Mouse (Mus musculus) hindbrain, embryonic 10.5 days (tissue): ENCODE data around the gene Trnp1. TPM values are rescaled to one million over a fixed set of nuclear protein-coding genes. Genes with fewer than 3 reads are reported as not detected.

Experiments used
- DNase-seq: peaks from one replicate; pipeline ENCODE4 v3.0.0-alpha.2; 2017; ENCODE audit warnings: low spot score
- H3K27ac ChIP-seq: fragments of 300-500 bp; sonication (generic); 2 replicates; pipeline ENCODE4 v1.5.1; 2016; ENCODE audit warnings: mild to moderate bottlenecking, moderate library complexity
- H3K27me3 ChIP-seq: fragments of 300-500 bp; sonication (generic); 2 replicates; pipeline ENCODE4 v1.6.1; 2016; ENCODE audit warnings: mild to moderate bottlenecking; ENCODE audit not compliant: poor library complexity, insufficient read depth, severe bottlenecking
- H3K36me3 ChIP-seq: fragments of 300-500 bp; sonication (generic); 2 replicates; pipeline ENCODE4 v1.6.1; 2016; ENCODE audit warnings: mild to moderate bottlenecking, moderate library complexity
- H3K4me1 ChIP-seq: fragments of 300-500 bp; sonication (generic); replicated peaks from 2 replicates; pipeline ENCODE4 v1.6.1; 2016; ENCODE audit warnings: mild to moderate bottlenecking
- H3K4me3 ChIP-seq: fragments of 300-500 bp; sonication (generic); 2 replicates; pipeline ENCODE4 v1.5.1; 2016; ENCODE audit warnings: mild to moderate bottlenecking, moderate library complexity
- H3K9me3 ChIP-seq: fragments of 300-500 bp; sonication (generic); 2 replicates; pipeline ENCODE4 v1.6.1; 2016; ENCODE audit warnings: mild to moderate bottlenecking, moderate library complexity
- WGBS: fragments of 180-500 bp; shearing (Covaris S2); methylation state at CpG from one replicate; pipeline ENCODE4 v1.1.7; 2016; 5-methylcytosine and 5-hydroxymethylcytosine counted together
- polyA plus RNA-seq: library from polyadenylated mRNA; unstranded; fragments of >200 nt; fragmentation: Nextera tagmentation; extraction: Ambion mirVana; gene quantifications from 2 replicates; pipeline ENCODE4 v1.2.1, GENCODE M21; 2016

Gene Trnp1
- polyA plus RNA-seq, 1 experiment from 2014 or later = 1.3 TPM

GRCm38 (mm10) chr4:133447366-133447765 is 51.0 kb downstream of the Trnp1 start:
- H3K27ac ChIP-seq = 0 out of 2 replicates have a peak overlapping the region, but pooled peaks have one; percentile 37
- H3K9me3 ChIP-seq = no peaks in the 10 kb centered on the region
- 67% methylated on average over 5 of the region's 5 CpGs for WGBS

GRCm38 (mm10) chr4:133445727-133446126 is 52.6 kb downstream of the Trnp1 start:
- Histone ChIP-seq H3K4me1 (peaks cover 47% of the 10 kb centered on the region), H3K27me3 (peaks cover 7% of the 10 kb centered on the region; the same call in 1 of the 2 replicates), H3K4me3 (no peak overlapping the region), H3K9me3 (no peaks in the 10 kb centered on the region), H3K27ac (no peak overlapping the region), H3K36me3 (no peaks in the 10 kb centered on the region)
- no peak for DNase-seq
- 92% methylated on average over 5 of the region's 5 CpGs for WGBS

More at GRCm38 (mm10) chr4:133447366-133447765, 51.0 kb downstream of the Trnp1 start:
- Histone ChIP-seq H3K4me3 (no peak overlapping the region), H3K36me3 (no peaks in the 10 kb centered on the region), H3K4me1 (peaks cover 37% of the 10 kb centered on the region), H3K27me3 (peaks cover 7% of the 10 kb centered on the region; the same call in 1 of the 2 replicates)
- DNase-seq = no peak

- Histone ChIP-seq H3K4me1 (peaks cover 59% of the 10 kb centered on the region), H3K27ac (peak overlapping the region; percentile 60)
- 36% methylated on average over 5 of the region's 5 CpGs for WGBS
Observed at GRCm38 (mm10) chr4:133443085-133443484, 55.3 kb downstream of the Trnp1 start.

GRCm38 (mm10) chr4:133442194-133442593 is 56.2 kb downstream of the Trnp1 start:
- Histone ChIP-seq H3K9me3 (no peaks in the 10 kb centered on the region), H3K4me1 (peaks cover 58% of the 10 kb centered on the region), H3K27ac (peak overlapping the region; percentile 17), H3K36me3 (no peaks in the 10 kb centered on the region), H3K4me3 (no peak overlapping the region), H3K27me3 (0 out of 2 replicates have a peak, but pooled peaks cover 4% of the 10 kb centered on the region)
- no peak for DNase-seq
- 34% methylated on average over 3 of the region's 3 CpGs for WGBS

More at GRCm38 (mm10) chr4:133443085-133443484, 55.3 kb downstream of the Trnp1 start:
- no peaks in the 10 kb centered on the region for H3K9me3 ChIP-seq
- 0 out of 2 replicates have a peak, but pooled peaks cover 4% of the 10 kb centered on the region for H3K27me3 ChIP-seq
- DNase-seq = no peak
- no peak overlapping the region for H3K4me3 ChIP-seq
- H3K36me3 ChIP-seq = no peaks in the 10 kb centered on the region

Other genes with a start within 250 kb of the Trnp1 start
- 1.2 and 1.6 TPM in 2 replicates for gene Sytl1, start 235.4 kb downstream of the Trnp1 start, polyA plus RNA-seq
- 82.8 and 87.8 TPM in 2 replicates for gene Tmem222, start 220.8 kb downstream of the Trnp1 start, polyA plus RNA-seq
- gene Wdtc1, start 145.1 kb downstream of the Trnp1 start, polyA plus RNA-seq = 19.5 and 22.0 TPM in 2 replicates
- gene Slc9a1, start 128.8 kb downstream of the Trnp1 start, polyA plus RNA-seq = 8.0 and 8.6 TPM in 2 replicates
- 1.2 and 2.1 TPM in 2 replicates for gene Tent5b, start 18.4 kb downstream of the Trnp1 start, polyA plus RNA-seq
- gene Kdf1, start 20.4 kb upstream of the Trnp1 start, polyA plus RNA-seq = 3.9 and 5.6 TPM in 2 replicates
- gene Nudc, start 47.4 kb upstream of the Trnp1 start, polyA plus RNA-seq = 438 and 476 TPM in 2 replicates
- gene Nr0b2, start 54.8 kb upstream of the Trnp1 start, polyA plus RNA-seq = 0.31 TPM in 1 of 2 replicates, not detected in the other
- gene Gpatch3, start 76.2 kb upstream of the Trnp1 start, polyA plus RNA-seq = 10.0 and 10.8 TPM in 2 replicates
- 28.5 and 29.1 TPM in 2 replicates for gene Gpn2, start 85.8 kb upstream of the Trnp1 start, polyA plus RNA-seq
- gene Sfn, start 103.6 kb upstream of the Trnp1 start, polyA plus RNA-seq = 16.5 and 33.5 TPM in 2 replicates
- 1.9 and 3.1 TPM in 2 replicates for gene Zdhhc18, start 151.6 kb upstream of the Trnp1 start, polyA plus RNA-seq
- 14.5 and 16.8 TPM in 2 replicates for gene Pigv, start 174.1 kb upstream of the Trnp1 start, polyA plus RNA-seq